Mouse (Mus musculus): ENCODE results near the gene Alox12e. TPM values are rescaled to one million over a fixed set of nuclear protein-coding genes. Genes with fewer than 3 reads are reported as not detected.

The Alox12e gene
- polyA plus RNA-seq, 1 experiment from 2014 or later: not detected

DNA sequence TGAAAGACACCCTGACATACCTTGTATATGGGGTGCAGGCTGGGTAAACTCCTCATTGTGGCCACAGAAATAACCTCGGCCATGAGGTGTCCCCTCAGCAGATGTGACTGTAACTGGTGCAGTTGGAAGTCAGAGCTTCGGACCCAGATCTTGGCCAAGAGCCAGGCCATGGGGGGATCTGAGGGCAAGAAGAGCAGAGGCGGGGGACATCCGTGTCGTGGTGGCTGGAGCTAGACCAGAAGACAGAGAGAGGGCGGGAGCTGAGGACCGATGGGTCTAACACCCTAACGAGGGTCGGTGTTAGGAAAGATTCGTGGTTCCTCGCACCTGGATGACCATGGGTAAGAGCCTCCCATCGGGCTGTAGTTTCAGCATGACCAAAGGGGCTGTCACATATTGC lies 2.8 kb downstream of the Alox12e start:
- Histone ChIP-seq H3K27ac (replicated peaks) (no peak overlapping the region), H3K4me3 (replicated peaks) (no peak overlapping the region), H3K4me2 (no peak overlapping the region), H3K36me3 (no peaks in the 10 kb centered on the region), H3K9ac (replicated peaks) (no peak overlapping the region), H3K9me3 (replicated peaks) (no peaks in the 10 kb centered on the region), H3K27me3 (replicated peaks) (peaks cover 47% of the 10 kb centered on the region), H3K4me1 (0 out of 2 replicates have a peak, but pooled peaks cover 6% of the 10 kb centered on the region)
- ATAC-seq (ENCODE audit: low FRiP score): no peak
- WGBS: 84% methylated on average over 12 of the region's 12 CpGs

- Histone ChIP-seq H3K4me2 (no peak overlapping the region), H3K9me3 (replicated peaks) (no peaks in the 10 kb centered on the region), H3K4me3 (replicated peaks) (no peak overlapping the region), H3K4me1 (no peaks in the 10 kb centered on the region), H3K9ac (replicated peaks) (no peak overlapping the region), H3K36me3 (no peaks in the 10 kb centered on the region), H3K27me3 (replicated peaks) (peaks cover 7% of the 10 kb centered on the region; the same call in 1 of the 2 replicates), H3K27ac (replicated peaks) (no peak overlapping the region)
- 47% methylated on average over 7 of the region's 7 CpGs for WGBS
- ATAC-seq (ENCODE audit: low FRiP score): no peak
Observed at GRCm38 (mm10) chr11:70313833-70314232, 8.6 kb downstream of the Alox12e start.

- Histone ChIP-seq H3K27me3 (replicated peaks) (peaks cover 3% of the 10 kb centered on the region; the same call in 1 of the 2 replicates), H3K27ac (replicated peaks) (no peak overlapping the region), H3K4me2 (no peak overlapping the region), H3K9me3 (replicated peaks) (no peaks in the 10 kb centered on the region), H3K9ac (replicated peaks) (no peak overlapping the region), H3K36me3 (no peaks in the 10 kb centered on the region), H3K4me1 (no peaks in the 10 kb centered on the region), H3K4me3 (replicated peaks) (no peak overlapping the region)
- ATAC-seq (ENCODE audit: low FRiP score): no peak
- WGBS: 32% methylated on average over 9 of the region's 9 CpGs
Observed at GRCm38 (mm10) chr11:70309341-70309740, 13.1 kb downstream of the Alox12e start.

- Histone ChIP-seq H3K36me3 (no peaks in the 10 kb centered on the region), H3K4me3 (replicated peaks) (no peak overlapping the region), H3K9ac (replicated peaks) (no peak overlapping the region), H3K9me3 (replicated peaks) (no peaks in the 10 kb centered on the region), H3K4me1 (no peaks in the 10 kb centered on the region), H3K27ac (replicated peaks) (no peak overlapping the region), H3K4me2 (no peak overlapping the region), H3K27me3 (replicated peaks) (peaks cover 3% of the 10 kb centered on the region; the same call in 1 of the 2 replicates)
- ATAC-seq (ENCODE audit: low FRiP score): no peak
- 96% methylated on average over 2 of the region's 2 CpGs for WGBS
Observed at GRCm38 (mm10) chr11:70308296-70308695, 14.1 kb downstream of the Alox12e start.

GRCm38 (mm10) chr11:70306159-70306558 lies 16.3 kb downstream of the Alox12e start:
- no peak overlapping the region for H3K4me3 ChIP-seq (replicated peaks)
- no peak overlapping the region for H3K9ac ChIP-seq (replicated peaks)
- no peak overlapping the region for H3K4me2 ChIP-seq
- no peaks in the 10 kb centered on the region for H3K9me3 ChIP-seq (replicated peaks)
- no peaks in the 10 kb centered on the region for H3K36me3 ChIP-seq
- H3K27me3 ChIP-seq (replicated peaks): no peaks in the 10 kb centered on the region
- ATAC-seq (ENCODE audit: low FRiP score): no peak
- no peak overlapping the region for H3K27ac ChIP-seq (replicated peaks)
- H3K4me1 ChIP-seq: no peaks in the 10 kb centered on the region
- WGBS: 70% methylated on average over 7 of the region's 7 CpGs

DNA sequence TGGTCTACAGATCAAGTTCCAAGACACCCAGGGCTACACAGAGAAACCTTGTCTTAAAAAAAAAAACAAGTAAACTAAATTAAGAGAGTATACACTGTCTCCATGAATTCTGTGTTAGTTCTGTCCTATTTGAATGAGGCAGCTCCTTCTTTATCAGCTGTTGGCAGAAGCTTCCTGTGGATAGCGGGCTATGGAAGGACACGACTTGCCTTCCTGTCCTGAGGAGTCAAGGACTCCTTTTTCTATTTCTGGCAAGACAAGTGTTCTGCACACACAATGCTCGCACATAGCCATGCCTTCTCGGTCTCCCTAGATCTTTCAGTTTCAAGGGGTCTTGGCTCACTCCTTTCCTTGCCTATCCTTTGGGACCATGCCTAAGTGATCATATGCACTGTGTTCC lies 20.1 kb downstream of the Alox12e start:
- 92% methylated on average over 4 of the region's 4 CpGs for whole genome bisulfite sequencing
- H3K4me2 ChIP-seq: no peak overlapping the region
- no peak for ATAC-seq (ENCODE audit: low FRiP score)

GRCm38 (mm10) chr11:70297836-70298454 lies 24.5 kb downstream of the Alox12e start:
- no peak overlapping the region for H3K27ac ChIP-seq (replicated peaks)
- no peak overlapping the region for H3K4me2 ChIP-seq
- no peaks in the 10 kb centered on the region for H3K9me3 ChIP-seq (replicated peaks)
- H3K36me3 ChIP-seq: no peaks in the 10 kb centered on the region
- no peak overlapping the region for H3K4me3 ChIP-seq (replicated peaks)
- WGBS: 63% methylated on average over 12 of the region's 12 CpGs
- no peaks in the 10 kb centered on the region for H3K4me1 ChIP-seq
- H3K9ac ChIP-seq (replicated peaks): no peak overlapping the region
- ATAC-seq (ENCODE audit: low FRiP score): no peak
- no peaks in the 10 kb centered on the region for H3K27me3 ChIP-seq (replicated peaks)

More for the DNA sequence above, 20.1 kb downstream of the Alox12e start:
- no peak overlapping the region for H3K4me3 ChIP-seq (replicated peaks)
- H3K9ac ChIP-seq (replicated peaks): no peak overlapping the region
- H3K27ac ChIP-seq (replicated peaks): no peak overlapping the region
- H3K9me3 ChIP-seq (replicated peaks): no peaks in the 10 kb centered on the region
- no peaks in the 10 kb centered on the region for H3K36me3 ChIP-seq
- no peaks in the 10 kb centered on the region for H3K4me1 ChIP-seq
- H3K27me3 ChIP-seq (replicated peaks): no peaks in the 10 kb centered on the region

DNA sequence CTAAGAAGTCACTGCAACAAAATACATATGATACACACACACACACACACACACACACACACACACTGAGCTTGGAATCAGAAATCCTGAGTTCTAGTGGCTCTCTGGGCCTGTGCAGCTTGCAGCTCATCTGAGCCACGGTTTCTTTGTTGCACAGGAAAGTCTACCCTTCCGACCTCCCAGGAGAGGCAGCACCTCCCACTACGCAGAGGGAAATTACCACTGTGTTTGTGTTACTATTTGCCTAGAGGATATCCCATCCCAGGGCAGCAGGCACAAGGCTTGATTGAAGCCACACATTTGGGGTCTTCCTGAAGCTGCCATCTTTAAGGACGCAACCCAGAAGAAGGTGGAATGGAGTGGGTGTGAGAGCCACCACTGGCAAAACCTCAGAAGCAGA lies 25.0 kb downstream of the Alox12e start:
- 59% methylated on average over 4 of the region's 4 CpGs for WGBS
- no peak for ATAC-seq (ENCODE audit: low FRiP score)

GRCm38 (mm10) chr11:70293881-70294280 lies 28.5 kb downstream of the Alox12e start:
- no peak overlapping the region for H3K27ac ChIP-seq (replicated peaks)
- no peaks in the 10 kb centered on the region for H3K27me3 ChIP-seq (replicated peaks)
- H3K9ac ChIP-seq (replicated peaks): no peak overlapping the region
- no peaks in the 10 kb centered on the region for H3K9me3 ChIP-seq (replicated peaks)
- WGBS: 94% methylated on average over 6 of the region's 6 CpGs
- H3K4me3 ChIP-seq (replicated peaks): no peak overlapping the region
- H3K4me2 ChIP-seq: no peak overlapping the region
- no peaks in the 10 kb centered on the region for H3K4me1 ChIP-seq
- no peak for ATAC-seq (ENCODE audit: low FRiP score)
- H3K36me3 ChIP-seq: no peaks in the 10 kb centered on the region

More for the DNA sequence above, 25.0 kb downstream of the Alox12e start:
- no peaks in the 10 kb centered on the region for H3K4me1 ChIP-seq
- H3K27me3 ChIP-seq (replicated peaks): no peaks in the 10 kb centered on the region
- no peak overlapping the region for H3K27ac ChIP-seq (replicated peaks)
- H3K4me2 ChIP-seq: no peak overlapping the region
- no peak overlapping the region for H3K4me3 ChIP-seq (replicated peaks)
- H3K36me3 ChIP-seq: no peaks in the 10 kb centered on the region
- H3K9ac ChIP-seq (replicated peaks): no peak overlapping the region
- H3K9me3 ChIP-seq (replicated peaks): no peaks in the 10 kb centered on the region

- no peaks in the 10 kb centered on the region for H3K9me3 ChIP-seq (replicated peaks)
- H3K27ac ChIP-seq (replicated peaks): no peak overlapping the region
- no peaks in the 10 kb centered on the region for H3K27me3 ChIP-seq (replicated peaks)
- 88% methylated on average over 6 of the region's 6 CpGs for WGBS
- H3K9ac ChIP-seq (replicated peaks): no peak overlapping the region
- H3K4me3 ChIP-seq (replicated peaks): no peak overlapping the region
- no peaks in the 10 kb centered on the region for H3K36me3 ChIP-seq
- H3K4me1 ChIP-seq: no peaks in the 10 kb centered on the region
- no peak for ATAC-seq (ENCODE audit: low FRiP score)
- no peak overlapping the region for H3K4me2 ChIP-seq
Observed at GRCm38 (mm10) chr11:70291235-70291634, 31.2 kb downstream of the Alox12e start.

GRCm38 (mm10) chr11:70289236-70289635 lies 33.2 kb downstream of the Alox12e start:
- no peak overlapping the region for H3K27ac ChIP-seq (replicated peaks)
- WGBS: 65% methylated on average over 6 of the region's 6 CpGs
- no peak for ATAC-seq (ENCODE audit: low FRiP score)

GRCm38 (mm10) chr11:70288102-70288501 lies 34.3 kb downstream of the Alox12e start:
- no peak overlapping the region for H3K9ac ChIP-seq (replicated peaks)
- H3K4me3 ChIP-seq (replicated peaks): no peak overlapping the region
- 88% methylated on average over 10 of the region's 10 CpGs for WGBS
- H3K4me2 ChIP-seq: no peak overlapping the region
- ATAC-seq (ENCODE audit: low FRiP score): no peak
- no peaks in the 10 kb centered on the region for H3K4me1 ChIP-seq
- H3K27me3 ChIP-seq (replicated peaks): no peaks in the 10 kb centered on the region
- no peak overlapping the region for H3K27ac ChIP-seq (replicated peaks)
- no peaks in the 10 kb centered on the region for H3K36me3 ChIP-seq
- no peaks in the 10 kb centered on the region for H3K9me3 ChIP-seq (replicated peaks)

More at GRCm38 (mm10) chr11:70289236-70289635, 33.2 kb downstream of the Alox12e start:
- Histone ChIP-seq H3K27me3 (replicated peaks) (no peaks in the 10 kb centered on the region), H3K36me3 (no peaks in the 10 kb centered on the region), H3K9me3 (replicated peaks) (no peaks in the 10 kb centered on the region), H3K4me1 (no peaks in the 10 kb centered on the region), H3K9ac (replicated peaks) (no peak overlapping the region), H3K4me2 (no peak overlapping the region), H3K4me3 (replicated peaks) (no peak overlapping the region)

Measured in neural tube, embryonic 15.5 days (tissue).